Mouse (Mus musculus) layer of hippocampus, adult 2 months (tissue): ENCODE measurements at regions not wholly inside any gene's neighbourhood (a gene's known extent, or its start where the extent isn't known, plus 50 kb on each side); places are given as distances from the start of the nearest gene placed in this dataset.

ENCODE experiments used
- DNase-seq, 2 experiments: peaks; one replicate each; pipeline ENCODE4 v3.0.0; 2022; ENCODE audit warnings: low spot score in 2 of 2
- H3K27ac ChIP-seq: fragments of 200-600 bp; 2 replicates; pipeline ENCODE4 v1.8.1; 2022
- H3K4me3 ChIP-seq: fragments of 200-600 bp; 2 replicates; pipeline ENCODE4 v1.8.1; 2022; ENCODE audit warnings: mild to moderate bottlenecking
- CTCF ChIP-seq: fragments of 200-600 bp; conservative IDR thresholded peaks from 2 replicates; pipeline ENCODE4 v1.8.1; 2022; ENCODE audit warnings: antibody characterized with exemption, mild to moderate bottlenecking, moderate library complexity

- Histone ChIP-seq H3K27ac (no peak overlapping the region), H3K4me3 (no peak overlapping the region)
- TF ChIP-seq CTCF = no peak
- no peak for DNase-seq
Measured at GRCm38 (mm10) chr10:37666535-37666934, 527.8 kb upstream of the Marcks start.

- H3K4me3 ChIP-seq = no peak overlapping the region
- no peak for DNase-seq
- no peak overlapping the region for H3K27ac ChIP-seq
- no peak for TF ChIP-seq CTCF
Measured at GRCm38 (mm10) chr10:37637001-37637562, 498.4 kb upstream of the Marcks start.

- Histone ChIP-seq H3K4me3 (no peak overlapping the region), H3K27ac (no peak overlapping the region)
- no peak for TF ChIP-seq CTCF
- no peak for DNase-seq
Measured at GRCm38 (mm10) chr10:37636421-37636820, 497.7 kb upstream of the Marcks start.

GRCm38 (mm10) chr10:37630403-37630802 lies 491.7 kb upstream of the Marcks start:
- no peak overlapping the region for H3K27ac ChIP-seq
- TF ChIP-seq CTCF = no peak
- H3K4me3 ChIP-seq = no peak overlapping the region
- no peak for DNase-seq

GRCm38 (mm10) chr10:37627900-37628299 lies 489.2 kb upstream of the Marcks start:
- no peak for DNase-seq
- H3K4me3 ChIP-seq = no peak overlapping the region
- TF ChIP-seq CTCF = no peak
- no peak overlapping the region for H3K27ac ChIP-seq

GRCm38 (mm10) chr10:37626758-37627201 lies 488.1 kb upstream of the Marcks start:
- TF ChIP-seq CTCF = no peak
- DNase-seq = no peak
- no peak overlapping the region for H3K4me3 ChIP-seq
- no peak overlapping the region for H3K27ac ChIP-seq

GRCm38 (mm10) chr10:37625972-37626757 lies 487.4 kb upstream of the Marcks start:
- no peak for DNase-seq

GRCm38 (mm10) chr10:37623041-37623440 lies 484.3 kb upstream of the Marcks start:
- TF ChIP-seq CTCF = no peak
- DNase-seq = no peak
- Histone ChIP-seq H3K4me3 (no peak overlapping the region), H3K27ac (no peak overlapping the region)

More at GRCm38 (mm10) chr10:37625972-37626757, 487.4 kb upstream of the Marcks start:
- no peak for TF ChIP-seq CTCF
- Histone ChIP-seq H3K4me3 (no peak overlapping the region), H3K27ac (no peak overlapping the region)

GRCm38 (mm10) chr10:37618606-37619005 lies 479.9 kb upstream of the Marcks start:
- Histone ChIP-seq H3K4me3 (no peak overlapping the region), H3K27ac (no peak overlapping the region)
- no peak for DNase-seq
- no peak for TF ChIP-seq CTCF

GRCm38 (mm10) chr10:37617708-37618300 lies 479.1 kb upstream of the Marcks start:
- no peak for DNase-seq
- Histone ChIP-seq H3K27ac (no peak overlapping the region), H3K4me3 (no peak overlapping the region)
- no peak for TF ChIP-seq CTCF

GRCm38 (mm10) chr10:37615926-37616691 lies 477.4 kb upstream of the Marcks start:
- no peak for DNase-seq
- TF ChIP-seq CTCF = no peak

GRCm38 (mm10) chr10:37613936-37614335 lies 475.2 kb upstream of the Marcks start:
- no peak for TF ChIP-seq CTCF
- no peak for DNase-seq
- H3K4me3 ChIP-seq = no peak overlapping the region
- H3K27ac ChIP-seq = no peak overlapping the region

More at GRCm38 (mm10) chr10:37615926-37616691, 477.4 kb upstream of the Marcks start:
- H3K4me3 ChIP-seq = no peak overlapping the region
- no peak overlapping the region for H3K27ac ChIP-seq

- TF ChIP-seq CTCF = no peak
- DNase-seq = no peak
- H3K4me3 ChIP-seq = no peak overlapping the region
- H3K27ac ChIP-seq = no peak overlapping the region
Measured at GRCm38 (mm10) chr10:37603529-37603928, 464.8 kb upstream of the Marcks start.
